Mouse (Mus musculus): ENCODE data around the gene Gpr101. TPM values are rescaled to one million over a fixed set of nuclear protein-coding genes. Genes with fewer than 3 reads are reported as not detected.

Gene Gpr101
- 1 to 10 TPM; 2.8 to 7.2 TPM for total RNA-seq (2021)
- long read RNA-seq, experiment 1, full-length matches to known transcripts, result 1 of 1 reads
- long read RNA-seq, experiment 1, partial matches to known transcripts, result 0 of 1 reads
- long read RNA-seq, experiment 1, other reads (novel, unspliced or antisense), result 0 of 1 reads
- long read RNA-seq, experiment 2, full-length matches to known transcripts, result 1 of 1 reads
- long read RNA-seq, experiment 2, partial matches to known transcripts, result 0 of 1 reads
- long read RNA-seq, experiment 2, other reads (novel, unspliced or antisense), result 0 of 1 reads

DNA sequence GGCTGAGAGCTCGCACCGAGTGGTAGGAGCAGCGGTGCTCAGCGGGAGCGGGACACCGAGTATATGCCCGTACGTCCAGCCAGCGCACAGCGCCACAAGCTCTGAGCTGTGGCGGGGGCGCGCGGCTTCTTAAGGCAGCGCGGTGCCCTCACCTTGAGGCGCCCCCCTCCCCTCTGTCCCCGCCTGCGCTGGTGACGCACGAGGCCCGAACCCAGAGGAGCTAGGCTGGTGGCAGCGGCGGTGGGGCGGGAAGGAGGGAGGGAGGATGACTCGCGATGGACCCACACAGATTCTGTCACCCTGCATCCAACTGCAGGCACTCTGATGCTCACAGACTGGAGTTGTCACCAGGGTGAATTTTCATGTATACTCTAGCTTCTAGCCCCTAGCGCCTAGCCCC lies at the start of gene Gpr101:
Gpr101 (minus strand) TSS at position 124 of the 400 bp plus-strand sequence.
- TF ChIP-seq CTCF (IDR thresholded peaks at IDR 0.05), result no peak
- DNase-seq (ENCODE audit: extremely low spot score in 1 of 2, low spot score in 2 of 2), result peak; percentile 14 to 28
- Histone ChIP-seq H3K27ac (no peak within 1 kb of the TSS), H3K4me3 (peak within 1 kb of the TSS; percentile 29)
- intact Hi-C loops (cut with DNase I), result no loop called here

DNA sequence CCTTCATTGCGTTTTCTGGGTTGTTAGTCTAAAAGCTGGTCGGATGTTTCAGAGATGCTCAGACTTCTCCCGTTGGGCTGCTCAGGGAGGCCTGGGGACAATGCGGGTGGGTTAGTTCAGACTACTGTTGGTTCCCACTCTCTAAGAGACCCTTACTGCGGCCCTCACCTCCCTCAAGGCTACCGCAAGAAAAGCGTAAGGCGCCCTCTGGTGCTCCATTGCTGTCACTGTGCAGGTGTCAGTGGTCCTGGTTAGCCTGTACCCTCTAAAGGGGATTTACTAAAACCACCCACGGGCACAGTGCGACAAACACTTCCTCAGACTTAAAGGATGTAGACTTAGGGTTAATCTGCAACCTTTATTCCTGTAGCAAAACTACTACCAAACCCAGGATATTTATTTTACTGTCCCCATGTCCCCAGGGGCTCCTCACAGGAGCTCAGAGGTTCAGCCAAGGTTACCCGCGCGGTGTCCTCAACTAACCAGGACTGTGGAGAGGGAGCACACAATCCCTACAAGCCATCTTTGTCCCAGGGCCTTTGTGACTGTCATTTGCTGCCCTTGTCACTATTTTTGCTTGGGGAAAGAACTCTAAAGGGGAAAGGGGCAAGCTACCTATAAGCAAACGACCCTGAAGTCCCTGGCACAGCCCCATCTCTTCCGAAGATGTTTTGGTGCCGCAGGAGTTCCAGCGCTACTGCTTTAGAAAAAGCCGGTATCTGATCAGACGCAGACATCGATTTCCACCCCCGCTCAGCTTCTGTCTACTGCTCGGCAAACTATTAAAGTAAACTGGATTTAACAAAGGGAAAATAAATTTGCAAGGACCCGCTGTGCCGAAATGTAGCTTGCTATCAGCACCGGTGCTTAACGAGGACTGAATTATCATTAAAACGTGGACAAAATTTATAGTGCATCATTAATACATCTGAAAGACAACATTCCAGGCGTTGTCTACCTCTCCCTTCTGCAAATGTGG lies 17.8 kb upstream of the Gpr101 start:
- no peak overlapping the region for H3K4me3 ChIP-seq
- peak; percentile 38 for TF ChIP-seq CTCF (IDR thresholded peaks at IDR 0.05)
- H3K27ac ChIP-seq, result no peak overlapping the region
- intact Hi-C loops (cut with DNase I), result no loop called here
- DNase-seq (ENCODE audit: extremely low spot score in 1 of 2, low spot score in 2 of 2), result no peak

DNA sequence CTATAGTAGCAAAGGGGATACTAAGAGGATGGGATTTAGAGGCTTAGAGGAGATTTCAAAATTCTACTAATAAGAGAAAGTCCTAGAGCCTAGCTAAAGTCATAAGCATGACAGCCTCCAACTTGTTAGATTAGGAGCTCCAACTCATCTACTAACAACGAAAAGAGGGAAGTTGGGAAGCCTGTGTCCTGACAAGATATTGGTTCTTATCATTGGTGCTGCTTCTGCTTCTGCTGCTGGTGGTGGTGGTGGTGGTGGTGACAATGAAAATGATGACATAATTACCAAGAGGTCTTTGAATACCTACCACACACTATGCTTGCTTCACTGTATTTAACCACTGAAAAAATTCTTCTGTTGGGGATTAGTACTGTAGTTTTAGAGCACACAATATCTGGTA lies 2.7 kb upstream of the Gpr101 start:
- Histone ChIP-seq H3K4me3 (no peak overlapping the region), H3K27ac (no peak overlapping the region)
- no peak for TF ChIP-seq CTCF (IDR thresholded peaks at IDR 0.05)
- no peak for DNase-seq (ENCODE audit: extremely low spot score in 1 of 2, low spot score in 2 of 2)
- intact Hi-C loops (cut with DNase I), result no loop called here

Other genes with a start within 250 kb of the Gpr101 start
- gene Arhgef6, start 165.0 kb downstream of the Gpr101 start, total RNA-seq (2021), result 10 to 100 TPM; 14.4 to 16.4 TPM
- 10 to 100 TPM; 51.2 to 52.4 TPM for gene Rbmx, start 110.7 kb downstream of the Gpr101 start, total RNA-seq (2021)
- not detected for gene Gm364, start 94.6 kb downstream of the Gpr101 start, total RNA-seq (2021)